Mouse (Mus musculus) adrenal gland, postnatal 36 days (tissue): ENCODE data around the gene Ascl5. TPM values are rescaled to one million over a fixed set of nuclear protein-coding genes. Genes with fewer than 3 reads are reported as not detected.

ENCODE experiments used
- DNase-seq, 2 experiments: peaks; one replicate each; pipeline ENCODE4 v3.0.0; 2021; ENCODE audit warnings: mixed read lengths in 1 of 2
- total RNA-seq, 2 experiments: library from RNA; stranded (reverse); gene quantifications; 2 replicates each; pipeline ENCODE4 v1.2.3; 2021

Gene Ascl5
- total RNA-seq, 2 experiments from 2014 or later = not detected

DNA sequence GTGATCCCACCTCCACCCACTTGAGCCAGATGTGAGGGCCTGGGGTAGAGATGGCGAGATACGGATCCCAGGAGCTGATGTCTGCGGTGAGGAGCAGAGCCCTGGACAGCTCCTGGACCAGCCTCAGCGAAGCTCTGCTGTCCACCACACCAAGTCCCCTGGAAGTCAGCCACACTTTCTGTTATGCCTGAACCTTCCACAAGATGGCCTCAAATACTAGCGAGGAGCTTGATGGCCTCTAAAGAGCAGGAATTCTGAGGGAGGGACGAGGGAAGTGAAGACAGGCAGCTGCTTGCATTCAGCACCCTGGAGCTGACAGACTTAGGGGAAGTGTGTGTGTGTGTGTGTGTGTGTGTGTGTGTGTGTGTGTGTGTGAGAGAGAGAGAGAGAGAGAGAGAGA lies 861 bp downstream of the Ascl5 start:
- peak; percentile 68 to 76 for DNase-seq

DNA sequence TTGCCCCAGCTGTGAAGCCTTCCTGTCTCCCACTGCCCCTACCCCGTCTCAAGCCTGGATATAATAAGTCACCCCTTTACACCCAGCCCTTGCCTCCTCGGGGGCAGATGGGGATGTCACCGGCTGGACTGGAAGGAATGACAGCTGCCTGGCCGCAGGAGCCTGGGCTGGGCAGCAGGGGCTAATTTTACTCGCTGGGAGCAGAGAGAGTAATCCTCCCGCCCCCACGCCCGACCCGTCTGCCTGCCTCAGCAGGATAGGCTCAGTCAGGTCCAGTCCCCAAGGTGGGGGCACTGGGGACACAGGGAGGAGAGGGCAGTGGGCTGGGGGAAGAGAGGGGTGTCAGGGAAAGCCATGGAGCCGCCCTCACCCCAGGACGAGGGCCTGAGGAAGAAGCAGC lies 1.9 kb downstream of the Ascl5 start, which contains the start of gene Cacna1s:
Gene Cacna1s, plus strand, starts transcription at position 204 of the 400 bp plus-strand sequence.
- no peak for DNase-seq

DNA sequence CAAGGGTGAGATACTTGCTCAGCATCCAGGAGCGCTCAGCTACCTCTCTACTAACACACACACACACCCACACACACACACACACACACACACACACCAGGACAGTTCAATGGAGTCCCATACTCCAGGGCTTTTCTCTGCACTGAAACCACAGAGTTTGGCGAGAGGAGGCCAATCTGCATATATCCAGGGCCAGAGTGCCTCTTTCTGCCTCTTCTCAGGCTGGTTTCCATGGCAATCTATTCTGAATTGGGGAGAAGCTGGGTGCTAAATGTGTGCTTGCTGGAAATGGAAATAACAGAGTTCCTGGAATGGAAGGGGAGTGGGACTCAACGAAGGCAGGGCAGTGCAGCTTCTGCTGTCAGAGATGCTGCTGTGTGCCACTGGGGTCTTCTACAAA lies 5.2 kb downstream of the Ascl5 start:
- no peak for DNase-seq

DNA sequence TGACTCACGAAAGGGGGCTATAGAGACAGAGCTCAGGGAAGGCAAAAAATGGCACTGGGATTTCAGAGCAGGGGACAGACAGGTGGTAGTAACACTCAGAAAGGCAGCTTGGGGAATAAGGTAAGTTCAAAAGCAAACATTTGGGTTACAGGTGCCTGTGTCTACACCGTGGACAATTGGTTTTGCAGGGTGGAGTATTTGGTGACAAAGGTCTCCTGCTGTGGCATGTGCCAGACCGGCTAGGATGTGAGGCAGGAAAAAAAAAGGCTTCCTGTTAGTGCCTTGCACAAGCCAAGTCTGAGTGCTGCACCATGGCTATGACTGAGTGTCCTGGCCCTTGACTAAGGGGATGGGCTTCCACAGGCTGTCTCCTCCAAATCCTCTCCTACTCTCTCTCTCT lies 8.0 kb downstream of the Ascl5 start:
- DNase-seq = no peak

DNA sequence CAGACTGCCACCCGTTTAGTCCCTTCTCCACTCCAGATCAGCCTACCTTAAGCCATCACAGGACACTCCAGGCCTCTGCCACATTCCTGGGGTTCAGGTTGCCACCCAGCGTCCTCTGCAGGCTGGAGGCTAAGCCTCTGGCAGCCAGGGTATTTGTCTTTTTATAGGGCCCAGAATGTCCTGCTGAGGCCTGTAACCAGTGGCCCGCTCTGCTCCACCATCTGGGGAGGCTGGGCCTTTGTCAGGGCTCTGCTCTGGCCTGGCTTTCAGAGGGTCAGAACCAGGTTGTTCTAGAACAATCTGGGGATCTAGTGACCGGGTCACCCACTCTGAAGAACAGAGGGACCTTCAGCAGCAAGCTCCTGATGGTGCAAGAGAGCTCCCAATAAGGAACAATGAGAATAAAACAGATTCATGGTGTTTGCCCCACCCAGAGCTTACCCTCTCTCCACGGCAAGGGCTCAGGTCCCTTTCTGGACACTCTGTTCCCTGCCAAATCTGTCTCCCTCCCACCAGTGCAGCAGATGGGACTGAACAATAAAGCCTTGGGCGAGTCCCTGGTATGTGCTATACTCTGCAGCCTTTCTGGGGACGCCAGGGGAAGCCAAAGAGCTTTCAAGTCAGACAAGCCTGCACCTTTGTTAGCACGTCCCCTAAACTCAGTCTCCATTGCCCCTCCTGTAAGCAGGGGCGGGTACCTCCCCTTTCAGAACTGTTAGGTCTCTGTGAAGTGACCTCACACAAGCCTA lies 10.6 kb downstream of the Ascl5 start:
- DNase-seq = peak; percentile 61 to 80

DNA sequence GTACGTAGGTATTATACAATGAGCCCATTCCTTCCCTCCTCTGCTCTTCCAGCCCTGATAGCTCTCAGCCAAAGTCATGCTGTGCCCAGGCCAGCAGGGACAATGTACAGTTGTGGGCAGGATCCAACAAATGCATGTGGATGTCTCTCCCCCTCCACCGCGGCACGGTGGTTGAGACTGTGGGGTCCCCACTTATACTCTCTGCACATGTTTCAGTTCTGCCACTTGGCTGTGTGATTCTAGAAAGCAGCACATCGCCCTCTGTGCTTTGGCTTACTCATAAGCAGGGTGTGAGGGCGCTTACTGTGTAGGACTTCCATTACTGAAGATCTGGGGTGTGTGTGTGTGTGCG lies 11.2 kb downstream of the Ascl5 start:
- DNase-seq = no peak

DNA sequence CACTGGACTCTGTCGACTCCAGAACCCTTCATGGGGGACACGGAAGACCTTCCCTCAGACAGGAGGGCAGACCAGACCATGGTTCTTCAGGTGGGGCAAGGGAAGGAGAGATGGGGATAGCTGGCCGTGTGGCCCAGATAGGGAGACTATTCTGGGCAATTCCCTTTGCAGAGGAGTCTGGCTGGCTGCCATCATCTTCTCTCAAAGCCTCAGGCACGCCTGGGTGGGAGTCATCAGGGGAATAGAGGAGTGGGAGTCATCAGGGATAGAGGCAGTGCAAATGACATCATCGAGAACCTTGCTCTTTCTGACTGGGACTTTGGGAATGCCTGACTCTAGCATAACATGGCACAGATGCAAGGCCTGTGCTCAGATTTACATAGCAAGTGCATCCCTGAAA lies 13.4 kb downstream of the Ascl5 start:
- no peak for DNase-seq

DNA sequence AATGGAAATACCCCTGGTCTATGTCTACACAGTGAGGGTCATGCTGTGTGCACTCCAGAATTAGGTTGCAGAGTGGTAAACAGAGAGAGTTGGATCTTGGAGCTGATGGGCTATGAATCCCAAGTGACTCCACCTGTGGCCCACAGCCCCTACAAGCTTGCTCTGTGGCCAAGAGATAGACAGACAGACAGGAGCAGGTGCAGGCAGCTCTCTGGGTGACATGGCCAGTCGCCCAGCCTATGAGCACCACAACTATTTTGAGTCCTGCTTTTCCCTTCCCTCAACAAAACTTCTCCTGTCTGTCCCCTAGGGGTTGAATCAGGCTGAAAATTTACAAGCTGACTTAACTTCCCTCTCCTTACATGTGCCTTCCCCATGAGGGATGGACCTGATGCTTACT lies 16.0 kb downstream of the Ascl5 start:
- DNase-seq = no peak

DNA sequence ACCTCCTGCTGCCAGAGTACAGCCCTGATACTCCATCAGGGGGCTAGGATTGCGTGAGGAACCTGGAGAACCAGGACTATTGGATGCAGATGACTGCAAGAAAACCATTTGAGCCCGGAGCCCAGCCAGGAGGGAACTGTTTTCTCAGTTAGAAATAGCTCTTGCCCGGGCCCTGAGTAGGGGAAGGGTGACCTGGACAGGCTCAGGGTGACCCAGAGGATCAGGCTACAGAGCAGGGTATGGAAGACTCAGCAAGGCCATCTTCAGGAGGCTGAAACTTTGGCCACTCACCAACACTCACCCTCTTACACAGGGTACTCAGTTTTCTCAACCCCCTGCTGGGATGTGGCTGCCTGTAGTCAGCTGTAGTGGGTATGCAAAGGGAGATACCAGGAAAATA lies 17.0 kb downstream of the Ascl5 start:
- no peak for DNase-seq

DNA sequence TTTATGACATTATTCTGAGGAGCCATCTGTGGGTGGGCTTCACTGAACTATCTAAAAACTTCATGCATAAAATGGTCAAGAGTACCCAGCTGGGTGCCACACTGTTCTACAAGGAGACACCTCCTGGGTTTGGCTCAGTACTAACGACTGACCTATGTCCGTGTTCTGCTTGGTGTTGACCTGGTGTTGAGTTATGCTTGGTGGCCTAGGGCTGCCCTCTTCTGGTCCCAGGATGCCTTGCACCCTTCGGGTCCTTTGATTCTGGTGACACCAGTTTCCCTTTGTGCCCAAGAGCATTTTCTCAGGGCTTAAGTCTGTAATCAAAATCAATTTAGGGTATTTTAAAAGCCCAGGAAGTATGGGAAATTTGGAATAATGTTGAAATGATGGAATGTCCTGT lies 25.5 kb downstream of the Ascl5 start:
- DNase-seq = peak; percentile 57 to 65

DNA sequence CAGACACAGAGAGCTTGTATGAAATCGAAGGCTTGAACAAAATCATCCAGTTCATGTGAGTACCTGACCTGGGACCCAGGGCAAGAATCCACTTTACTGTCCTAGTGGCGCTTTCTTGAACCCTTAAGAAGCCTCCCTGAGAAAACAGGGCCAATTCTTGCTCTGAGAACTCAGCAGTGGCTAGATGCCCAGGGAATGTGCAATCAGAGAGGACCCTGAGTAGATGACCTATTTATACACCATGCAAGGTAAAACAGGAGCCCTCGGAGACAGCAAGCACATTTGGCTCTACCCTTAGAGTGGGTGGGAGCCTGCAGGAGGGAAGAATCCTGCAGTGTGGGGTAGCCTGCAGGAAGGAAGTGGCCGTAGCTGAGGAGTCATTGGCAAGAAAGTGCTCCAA lies 27.1 kb downstream of the Ascl5 start:
- no peak for DNase-seq

DNA sequence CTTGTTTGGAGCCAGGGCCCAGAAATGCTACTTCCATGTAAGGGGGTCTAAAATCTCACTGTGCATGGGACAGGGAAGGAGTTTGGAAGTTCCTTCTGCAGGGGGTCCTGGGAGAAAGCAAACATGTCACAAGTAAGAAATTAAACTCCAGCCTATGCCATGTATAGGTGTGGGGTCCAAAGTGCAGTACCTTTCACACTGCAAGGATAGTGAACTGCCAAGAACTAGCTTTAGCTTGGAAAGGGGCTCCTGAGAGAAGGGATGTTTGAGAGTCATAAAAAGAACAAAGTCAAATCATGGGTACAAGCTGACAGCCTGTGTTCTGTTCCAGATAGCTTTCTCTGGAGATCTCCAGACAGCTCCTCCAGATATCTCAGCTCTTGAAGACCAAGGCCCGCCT lies 30.6 kb downstream of the Ascl5 start:
- no peak for DNase-seq

DNA sequence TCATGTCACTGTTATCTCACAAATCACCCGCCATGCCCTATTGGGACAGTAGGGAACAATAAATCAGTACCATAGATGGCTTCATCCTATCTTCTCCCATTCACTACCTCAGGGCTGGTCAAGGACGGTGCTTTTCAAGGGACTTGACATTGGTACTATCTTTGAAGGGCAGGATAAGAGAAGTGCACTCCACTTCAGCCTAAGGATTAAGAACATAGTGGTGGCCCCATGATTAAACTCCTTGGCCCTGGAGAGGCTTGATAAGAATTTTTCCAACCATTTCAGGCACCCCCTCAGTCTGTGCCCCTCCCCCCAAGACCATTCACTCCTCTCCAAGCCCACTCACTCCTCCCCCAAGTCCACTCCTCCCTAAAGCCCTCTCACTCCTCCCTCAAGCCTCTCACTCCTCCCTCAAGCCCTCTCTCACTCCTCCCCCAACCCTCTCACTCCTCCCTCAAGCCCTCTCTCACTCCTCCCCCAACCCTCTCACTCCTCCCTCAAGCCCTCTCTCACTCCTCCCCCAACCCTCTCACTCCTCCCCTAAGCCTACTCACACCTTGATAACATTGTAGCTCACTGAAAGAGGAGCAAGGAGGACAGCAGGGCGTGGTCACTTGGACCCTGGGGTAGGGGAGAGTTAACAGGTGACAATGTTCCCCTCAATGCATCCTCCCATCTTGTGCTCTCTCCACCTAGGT lies 35.5 kb downstream of the Ascl5 start:
- DNase-seq = peak in 1 of 2 experiments; percentile 19

DNA sequence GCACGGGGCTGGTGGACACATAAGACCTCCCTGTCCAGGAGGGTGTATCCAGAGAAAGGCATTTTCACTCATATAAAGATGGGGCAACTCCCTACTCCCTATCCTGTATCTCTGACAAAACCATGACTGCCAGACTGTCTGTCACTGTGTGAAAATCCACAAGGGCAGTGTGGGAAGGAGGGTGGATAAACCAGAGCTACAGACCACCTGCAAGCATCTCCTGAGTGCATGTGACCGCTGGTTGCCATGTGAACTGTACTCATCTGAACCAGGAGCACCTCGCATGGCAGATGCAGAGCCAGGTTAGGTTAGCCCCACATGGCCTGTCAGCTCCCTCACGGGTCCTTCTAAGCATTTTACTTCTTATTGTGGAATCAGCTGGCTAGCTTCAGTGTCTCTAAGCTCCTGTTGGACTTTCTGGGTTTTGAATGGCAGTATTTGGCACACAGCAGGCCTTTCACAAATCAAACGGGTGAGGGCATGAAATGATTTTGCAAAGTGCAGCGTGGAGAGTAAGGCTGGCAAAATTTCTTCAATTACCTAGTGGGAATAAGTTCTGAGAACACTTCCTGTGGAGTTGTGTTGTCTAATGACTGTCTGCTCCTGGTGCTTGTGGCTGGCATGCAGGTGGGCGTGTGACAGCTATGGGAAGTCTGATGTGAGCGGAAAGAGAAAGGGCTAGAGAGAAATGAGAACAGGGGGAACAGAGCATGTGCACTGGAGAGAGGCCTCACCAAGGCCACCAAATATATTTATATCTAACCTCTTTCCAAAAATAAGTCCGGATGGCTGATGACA lies 39.0 kb downstream of the Ascl5 start:
- peak; percentile 8 to 12 for DNase-seq

DNA sequence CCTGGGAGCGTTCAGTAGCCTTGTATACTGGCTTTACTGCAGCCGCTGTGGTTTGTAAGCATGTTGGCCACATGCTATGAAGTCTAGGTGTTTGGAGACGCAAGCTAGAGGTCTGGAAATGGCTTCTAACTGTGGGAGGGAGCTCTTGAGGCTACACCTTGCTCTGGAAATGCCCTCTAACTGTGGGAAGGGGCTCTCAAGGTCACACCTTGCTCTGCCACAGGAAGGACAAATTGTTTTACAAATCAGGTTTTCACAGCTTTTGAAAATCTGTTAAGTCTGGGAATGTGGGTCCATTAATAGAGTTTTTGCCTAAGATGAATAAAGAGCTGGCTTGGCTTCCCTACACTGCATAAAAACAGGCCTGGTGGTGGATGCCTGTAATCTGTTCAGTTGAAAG lies 43.1 kb downstream of the Ascl5 start:
- no peak for DNase-seq

DNA sequence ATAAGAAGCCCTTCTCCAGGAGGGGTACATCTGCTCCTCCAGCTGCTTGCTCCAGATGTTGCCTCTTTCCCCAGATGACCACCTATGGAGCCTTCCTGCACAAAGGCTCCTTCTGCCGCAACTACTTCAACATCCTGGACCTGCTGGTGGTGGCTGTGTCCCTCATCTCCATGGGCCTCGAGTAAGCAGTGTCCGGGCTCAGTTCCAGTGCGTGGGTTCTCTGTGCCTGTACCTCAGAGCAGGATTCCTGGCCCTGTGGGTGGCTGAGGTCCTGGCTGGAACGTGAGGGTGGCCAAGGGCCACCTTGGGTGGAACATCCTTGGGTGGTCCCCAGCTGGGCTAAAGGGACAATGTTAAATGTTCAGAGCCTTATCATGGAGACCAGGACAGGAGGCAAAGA lies 44.2 kb downstream of the Ascl5 start:
- no peak for DNase-seq

Other genes with a start within 250 kb of the Ascl5 start
- gene Lad1, start 232.2 kb upstream of the Ascl5 start, total RNA-seq = not detected
- 1 to 10 TPM; 2.5 to 2.6 TPM for gene Tnnt2, start 214.4 kb upstream of the Ascl5 start, total RNA-seq
- gene Pkp1, start 131.6 kb upstream of the Ascl5 start, total RNA-seq = not detected
- under 1 TPM in 1 of 2 experiments, not detected in 1; 0.07 TPM for gene Igfn1, start 44.5 kb upstream of the Ascl5 start, total RNA-seq
- gene Tmem9, start 42.7 kb upstream of the Ascl5 start, total RNA-seq = 10 to 100 TPM; 32.4 to 43.1 TPM
- gene Cacna1s, start 1.9 kb downstream of the Ascl5 start, total RNA-seq = under 1 TPM; 0.10 to 0.23 TPM
- 1 to 10 TPM; 2.4 TPM for gene Kif21b, start 80.6 kb downstream of the Ascl5 start, total RNA-seq
- not detected for gene Mroh3, start 162.0 kb downstream of the Ascl5 start, total RNA-seq
- not detected for gene Inava, start 183.5 kb downstream of the Ascl5 start, total RNA-seq
- not detected for gene Gpr25, start 210.1 kb downstream of the Ascl5 start, total RNA-seq